Mouse (Mus musculus) liver, postnatal 0 days (tissue): ENCODE data around the gene 5330417C22Rik.
"Not testable (repeated sequence)": the region's sequence is repeated elsewhere in the genome, so short reads cannot be mapped to it uniquely, and the experiment has no call there.

Source experiments
- CTCF ChIP-seq: sonication (generic); IDR thresholded peaks from 2 replicates; pipeline ENCODE4 v1.5.1; 2016; ENCODE audit warnings: antibody characterized with exemption, low read depth
- EP300 ChIP-seq: IDR thresholded peaks from 2 replicates; pipeline ENCODE4 v1.6.1; 2016; ENCODE audit warnings: antibody characterized with exemption, low read depth, mild to moderate bottlenecking

DNA sequence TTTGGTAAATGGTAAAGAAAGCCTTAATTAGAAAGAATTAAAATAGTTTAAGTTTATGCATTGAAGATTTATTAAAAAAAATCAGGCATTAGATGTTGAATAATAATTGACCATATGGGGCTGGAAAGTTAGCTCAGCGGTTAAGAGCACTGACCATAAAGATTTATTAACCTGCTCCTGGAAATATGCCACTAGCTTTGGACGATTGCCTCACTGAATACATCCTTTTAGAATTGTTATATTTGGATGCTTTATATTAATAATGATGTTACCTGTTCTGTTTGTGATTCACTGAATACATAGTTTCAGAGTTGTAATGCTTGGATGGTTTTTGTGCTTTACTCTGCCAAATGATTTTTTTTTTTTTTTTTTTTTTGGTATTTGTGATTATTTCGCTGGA is 34.9 kb downstream of the 5330417C22Rik start:
- not testable (repeated sequence) for TF ChIP-seq CTCF, EP300
